Mouse (Mus musculus): ENCODE results near the gene Tfrc.

- TF ChIP-seq CTCF (IDR thresholded peaks at IDR 0.05): no peak
- no peak for TF ChIP-seq EP300 (IDR thresholded peaks at IDR 0.05)
Measured at GRCm38 (mm10) chr16:32670354-32671124, 61.8 kb downstream of the Tfrc start.
